Mouse (Mus musculus): ENCODE data around the gene Efna5. TPM values are rescaled to one million over a fixed set of nuclear protein-coding genes. Genes with fewer than 3 reads are reported as not detected.

The Efna5 gene
- polyA plus RNA-seq, 1 experiment from 2014 or later: 32.3 TPM

DNA sequence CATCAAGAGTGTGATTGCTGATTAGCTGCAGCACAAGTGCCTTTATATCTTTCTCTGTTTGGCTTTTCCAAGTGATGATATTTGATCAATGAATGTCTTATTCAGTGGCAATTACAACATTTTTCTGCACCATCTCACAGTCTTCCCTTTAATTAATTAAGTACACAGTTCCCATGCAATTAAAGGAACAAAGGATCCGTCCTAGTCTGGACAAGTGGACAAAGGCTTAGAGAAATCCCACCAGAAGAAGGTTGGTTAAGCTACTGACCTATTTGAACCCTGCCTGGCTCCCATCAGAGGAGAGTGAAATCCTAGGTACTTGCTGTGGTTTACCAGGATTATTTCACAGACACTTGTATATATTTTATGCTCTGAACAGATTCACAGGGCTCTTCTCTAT lies 252.6 kb downstream of the Efna5 start:
- Histone ChIP-seq H3K4me3 (ENCODE audit: low read length) (no peak overlapping the region), H3K4me2 (ENCODE audit: low read length) (no peak overlapping the region), H3K4me1 (ENCODE audit: control insufficient read depth, insufficient read depth, low read depth, low read length) (peaks cover 14% of the 10 kb centered on the region), H3K9ac (ENCODE audit: low read depth, low read length) (no peak overlapping the region), H3K36me3 (ENCODE audit: control insufficient read depth, insufficient read depth, low read length) (no peaks in the 10 kb centered on the region), H3K9me3 (ENCODE audit: control insufficient read depth, low read length) (no peaks in the 10 kb centered on the region), H3K27me3 (replicated peaks; ENCODE audit: control insufficient read depth, insufficient read depth, low read length) (no peaks in the 10 kb centered on the region), H3K27ac (ENCODE audit: low read depth, low read length) (no peak overlapping the region)
- no peak for ATAC-seq
- WGBS: 47% methylated on average over 1 of the region's 1 CpGs

GRCm38 (mm10) chr17:62627508-62627907 lies 253.6 kb downstream of the Efna5 start:
- ATAC-seq: no peak

DNA sequence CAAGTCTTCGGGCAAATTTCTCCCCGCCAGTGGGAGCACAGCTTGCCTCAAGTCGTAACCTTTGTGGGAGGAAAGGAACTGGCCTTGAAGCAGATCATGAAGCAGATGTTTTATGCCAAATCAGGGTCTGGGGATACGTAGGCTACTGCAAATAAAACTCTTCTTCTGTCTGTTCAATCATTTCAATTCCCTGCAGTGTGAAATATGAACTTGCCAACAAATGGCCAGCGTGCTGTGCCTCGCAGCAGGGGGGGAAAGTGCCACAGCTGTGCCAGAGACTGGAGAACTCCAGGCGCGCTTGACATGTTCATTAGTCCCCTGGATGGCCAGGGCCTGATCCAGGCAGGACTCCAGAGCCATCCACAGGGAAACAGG lies 255.5 kb downstream of the Efna5 start:
- no peak overlapping the region for H3K9ac ChIP-seq (ENCODE audit: low read depth, low read length)
- H3K4me3 ChIP-seq (ENCODE audit: low read length): no peak overlapping the region
- H3K36me3 ChIP-seq (ENCODE audit: control insufficient read depth, insufficient read depth, low read length): no peaks in the 10 kb centered on the region
- 31% methylated on average over 8 of the region's 8 CpGs for WGBS
- ATAC-seq: peak; percentile 53; the same call in 1 of the 2 replicates
- H3K27me3 ChIP-seq (replicated peaks; ENCODE audit: control insufficient read depth, insufficient read depth, low read length): no peaks in the 10 kb centered on the region
- H3K27ac ChIP-seq (ENCODE audit: low read depth, low read length): no peak overlapping the region
- H3K4me2 ChIP-seq (ENCODE audit: low read length): no peak overlapping the region
- H3K9me3 ChIP-seq (ENCODE audit: control insufficient read depth, low read length): no peaks in the 10 kb centered on the region
- peaks cover 14% of the 10 kb centered on the region for H3K4me1 ChIP-seq (ENCODE audit: control insufficient read depth, insufficient read depth, low read depth, low read length)

More at GRCm38 (mm10) chr17:62627508-62627907, 253.6 kb downstream of the Efna5 start:
- Histone ChIP-seq H3K27me3 (replicated peaks; ENCODE audit: control insufficient read depth, insufficient read depth, low read length) (no peaks in the 10 kb centered on the region), H3K4me1 (ENCODE audit: control insufficient read depth, insufficient read depth, low read depth, low read length) (peaks cover 14% of the 10 kb centered on the region), H3K9me3 (ENCODE audit: control insufficient read depth, low read length) (no peaks in the 10 kb centered on the region), H3K36me3 (ENCODE audit: control insufficient read depth, insufficient read depth, low read length) (no peaks in the 10 kb centered on the region), H3K9ac (ENCODE audit: low read depth, low read length) (no peak overlapping the region), H3K4me2 (ENCODE audit: low read length) (no peak overlapping the region), H3K27ac (ENCODE audit: low read depth, low read length) (no peak overlapping the region), H3K4me3 (ENCODE audit: low read length) (no peak overlapping the region)
- 80% methylated on average over 1 of the region's 1 CpGs for WGBS

- H3K27ac ChIP-seq (ENCODE audit: low read depth, low read length): no peak overlapping the region
- H3K4me2 ChIP-seq (ENCODE audit: low read length): no peak overlapping the region
- no peaks in the 10 kb centered on the region for H3K36me3 ChIP-seq (ENCODE audit: control insufficient read depth, insufficient read depth, low read length)
- ATAC-seq: peak; percentile 67
- H3K27me3 ChIP-seq (replicated peaks; ENCODE audit: control insufficient read depth, insufficient read depth, low read length): no peaks in the 10 kb centered on the region
- no peaks in the 10 kb centered on the region for H3K9me3 ChIP-seq (ENCODE audit: control insufficient read depth, low read length)
- no peak overlapping the region for H3K9ac ChIP-seq (ENCODE audit: low read depth, low read length)
- WGBS: 49% methylated on average over 8 of the region's 8 CpGs
- no peak overlapping the region for H3K4me3 ChIP-seq (ENCODE audit: low read length)
- peaks cover 14% of the 10 kb centered on the region for H3K4me1 ChIP-seq (ENCODE audit: control insufficient read depth, insufficient read depth, low read depth, low read length)
Measured at GRCm38 (mm10) chr17:62624804-62625645, 256.1 kb downstream of the Efna5 start.

- no peaks in the 10 kb centered on the region for H3K9me3 ChIP-seq (ENCODE audit: control insufficient read depth, low read length)
- H3K27me3 ChIP-seq (replicated peaks; ENCODE audit: control insufficient read depth, insufficient read depth, low read length): no peaks in the 10 kb centered on the region
- H3K4me1 ChIP-seq (ENCODE audit: control insufficient read depth, insufficient read depth, low read depth, low read length): peaks cover 14% of the 10 kb centered on the region
- no peak overlapping the region for H3K27ac ChIP-seq (ENCODE audit: low read depth, low read length)
- H3K9ac ChIP-seq (ENCODE audit: low read depth, low read length): no peak overlapping the region
- ATAC-seq: no peak
- H3K4me3 ChIP-seq (ENCODE audit: low read length): no peak overlapping the region
- no peak overlapping the region for H3K4me2 ChIP-seq (ENCODE audit: low read length)
- 94% methylated on average over 3 of the region's 3 CpGs for WGBS
- H3K36me3 ChIP-seq (ENCODE audit: control insufficient read depth, insufficient read depth, low read length): no peaks in the 10 kb centered on the region
Measured at GRCm38 (mm10) chr17:62623224-62623623, 257.9 kb downstream of the Efna5 start.

DNA sequence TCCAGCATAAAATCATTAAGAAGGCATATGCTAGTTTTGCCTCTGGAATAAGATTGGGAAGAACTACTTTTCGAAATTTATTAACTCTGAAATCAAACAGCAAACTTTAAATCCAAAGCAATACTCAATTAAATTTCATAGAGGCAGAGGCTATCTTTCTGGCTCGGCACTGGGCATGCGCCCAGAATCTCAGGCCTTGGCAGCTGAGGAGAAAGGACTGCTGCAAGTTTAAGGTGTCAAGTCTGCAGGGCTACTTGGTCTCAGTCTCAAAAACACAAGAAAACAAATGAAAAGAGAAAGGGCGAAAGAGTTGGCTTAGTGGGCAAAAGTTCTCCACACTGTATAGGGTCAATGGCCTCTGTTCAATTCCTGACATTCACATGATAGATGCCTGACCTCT lies 258.6 kb downstream of the Efna5 start:
- 80% methylated on average over 4 of the region's 4 CpGs for WGBS
- Histone ChIP-seq H3K36me3 (ENCODE audit: control insufficient read depth, insufficient read depth, low read length) (no peaks in the 10 kb centered on the region), H3K9ac (ENCODE audit: low read depth, low read length) (no peak overlapping the region), H3K27me3 (replicated peaks; ENCODE audit: control insufficient read depth, insufficient read depth, low read length) (no peaks in the 10 kb centered on the region), H3K27ac (ENCODE audit: low read depth, low read length) (no peak overlapping the region), H3K4me1 (ENCODE audit: control insufficient read depth, insufficient read depth, low read depth, low read length) (peaks cover 14% of the 10 kb centered on the region), H3K9me3 (ENCODE audit: control insufficient read depth, low read length) (no peaks in the 10 kb centered on the region), H3K4me3 (ENCODE audit: low read length) (no peak overlapping the region), H3K4me2 (ENCODE audit: low read length) (no peak overlapping the region)
- ATAC-seq: no peak

- Histone ChIP-seq H3K4me1 (ENCODE audit: control insufficient read depth, insufficient read depth, low read depth, low read length) (peaks cover 9% of the 10 kb centered on the region), H3K4me3 (ENCODE audit: low read length) (no peak overlapping the region), H3K27me3 (replicated peaks; ENCODE audit: control insufficient read depth, insufficient read depth, low read length) (no peaks in the 10 kb centered on the region), H3K27ac (ENCODE audit: low read depth, low read length) (no peak overlapping the region), H3K9ac (ENCODE audit: low read depth, low read length) (no peak overlapping the region), H3K36me3 (ENCODE audit: control insufficient read depth, insufficient read depth, low read length) (no peaks in the 10 kb centered on the region), H3K9me3 (ENCODE audit: control insufficient read depth, low read length) (no peaks in the 10 kb centered on the region), H3K4me2 (ENCODE audit: low read length) (no peak overlapping the region)
- 64% methylated on average over 6 of the region's 6 CpGs for WGBS
- no peak; the same call in 1 of the 2 replicates for ATAC-seq
Measured at GRCm38 (mm10) chr17:62615159-62615558, 266.0 kb downstream of the Efna5 start.

DNA sequence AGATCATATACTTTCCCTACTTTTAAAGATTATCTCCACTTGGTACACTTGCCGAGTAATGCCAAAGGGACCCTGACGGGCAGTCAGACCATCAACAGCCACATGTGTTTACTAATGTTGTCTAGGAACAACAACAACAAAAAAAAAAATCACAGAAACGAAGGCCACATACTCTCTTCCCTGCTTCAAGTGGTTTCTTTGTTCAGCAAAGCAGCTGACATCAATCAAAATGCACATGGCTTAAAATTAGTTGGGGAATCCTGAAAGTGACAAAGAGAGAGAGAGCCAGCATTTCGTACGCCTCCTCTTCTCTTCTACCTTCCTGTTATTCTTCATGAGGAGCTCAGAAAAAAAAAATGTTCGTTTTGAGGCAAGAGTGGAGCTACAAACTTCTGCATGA lies 266.4 kb downstream of the Efna5 start:
- Histone ChIP-seq H3K27me3 (replicated peaks; ENCODE audit: control insufficient read depth, insufficient read depth, low read length) (no peaks in the 10 kb centered on the region), H3K36me3 (ENCODE audit: control insufficient read depth, insufficient read depth, low read length) (no peaks in the 10 kb centered on the region), H3K4me1 (ENCODE audit: control insufficient read depth, insufficient read depth, low read depth, low read length) (peaks cover 9% of the 10 kb centered on the region), H3K9me3 (ENCODE audit: control insufficient read depth, low read length) (no peaks in the 10 kb centered on the region), H3K4me2 (ENCODE audit: low read length) (no peak overlapping the region), H3K4me3 (ENCODE audit: low read length) (no peak overlapping the region), H3K27ac (ENCODE audit: low read depth, low read length) (no peak overlapping the region), H3K9ac (ENCODE audit: low read depth, low read length) (no peak overlapping the region)
- ATAC-seq: no peak
- WGBS: 47% methylated on average over 6 of the region's 6 CpGs

GRCm38 (mm10) chr17:62614237-62614636 lies 266.9 kb downstream of the Efna5 start:
- Histone ChIP-seq H3K4me1 (ENCODE audit: control insufficient read depth, insufficient read depth, low read depth, low read length) (peaks cover 9% of the 10 kb centered on the region), H3K4me3 (ENCODE audit: low read length) (no peak overlapping the region), H3K4me2 (ENCODE audit: low read length) (0 out of 2 replicates have a peak overlapping the region, but pooled peaks have one; percentile 3), H3K27me3 (replicated peaks; ENCODE audit: control insufficient read depth, insufficient read depth, low read length) (no peaks in the 10 kb centered on the region), H3K27ac (ENCODE audit: low read depth, low read length) (no peak overlapping the region), H3K9me3 (ENCODE audit: control insufficient read depth, low read length) (no peaks in the 10 kb centered on the region), H3K9ac (ENCODE audit: low read depth, low read length) (no peak overlapping the region), H3K36me3 (ENCODE audit: control insufficient read depth, insufficient read depth, low read length) (no peaks in the 10 kb centered on the region)
- 0 out of 2 replicates have a peak, but pooled peaks have one; percentile 34 for ATAC-seq
- 20% methylated on average over 8 of the region's 8 CpGs for WGBS
